Mouse (Mus musculus) brain, embryonic 14.5 days (tissue): Measurements from ENCODE around the gene Clcnka.

ENCODE experiments used
- CTCF ChIP-seq: fragments of 200-500 bp; IDR thresholded peaks from 2 replicates; pipeline ENCODE4 v1.5.1; 2012; ENCODE audit warnings: inconsistent platforms, mild to moderate bottlenecking, moderate library complexity, borderline replicate concordance; ENCODE audit not compliant: insufficient read depth, insufficient read length; ENCODE audit errors: extremely low read depth
- POLR2A ChIP-seq: fragments of 200-500 bp; IDR thresholded peaks from 2 replicates; pipeline ENCODE4 v1.6.1; 2012; ENCODE audit warnings: mild to moderate bottlenecking, inconsistent platforms, borderline replicate concordance; ENCODE audit not compliant: poor library complexity, insufficient read depth, insufficient read length, severe bottlenecking; ENCODE audit errors: extremely low read depth

DNA sequence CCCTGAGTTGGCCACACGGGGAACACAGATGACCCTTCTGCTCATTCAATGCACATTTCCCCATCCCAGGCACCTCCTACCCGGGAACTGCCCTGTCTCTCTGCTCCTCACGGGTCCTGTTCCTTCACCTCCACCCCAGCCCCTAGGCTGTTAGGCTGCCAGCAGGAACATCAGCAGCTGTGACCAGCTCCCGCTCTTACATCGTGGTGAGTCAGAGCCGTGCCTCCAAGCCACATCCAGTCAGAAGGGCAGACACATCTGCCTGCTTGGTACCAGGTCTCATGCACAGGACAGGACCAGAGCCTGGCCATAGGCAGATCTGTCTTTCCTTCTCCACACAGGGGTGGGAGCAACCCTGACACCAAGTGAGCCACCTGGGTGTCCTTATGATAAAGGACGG, 32.6 kb downstream of the Clcnka start:
- TF ChIP-seq POLR2A, result no peak
- TF ChIP-seq CTCF, result no peak
